Mouse (Mus musculus): ENCODE results near the gene Mlph.

DNA sequence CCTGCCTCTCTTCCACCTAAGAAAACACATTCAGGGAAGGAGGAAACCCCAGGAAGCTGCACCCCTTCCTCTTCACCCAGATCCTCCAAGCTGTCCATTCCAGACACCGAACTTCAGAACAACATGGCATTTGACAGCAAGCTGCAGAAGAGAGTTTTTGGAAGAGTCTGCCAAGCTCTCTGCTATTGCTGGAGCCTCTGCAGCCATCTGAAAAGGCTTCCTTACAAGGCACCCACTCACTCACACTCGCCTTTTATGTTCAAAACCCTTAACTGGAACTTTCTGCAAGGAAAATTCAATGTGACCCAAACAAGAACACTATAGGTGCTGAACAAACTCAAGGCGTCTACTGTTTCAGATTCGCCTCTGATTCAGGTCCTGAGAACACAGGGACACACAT, 53.8 kb downstream of the Mlph start:
- TF ChIP-seq CTCF (IDR thresholded peaks at IDR 0.05; ENCODE audit: control insufficient read depth, insufficient read depth, insufficient replicate concordance, low read depth, low read length), result no peak
- no peak for TF ChIP-seq POLR2A (IDR thresholded peaks at IDR 0.05; ENCODE audit: control insufficient read depth, low read depth, low read length)

Data from testis, adult 2 months (tissue).